Mouse (Mus musculus): ENCODE measurements around the gene Hist1h2ah.

GRCm38 (mm10) chr13:21999147-21999546 lies 36.2 kb downstream of the Hist1h2ah start:
- TF ChIP-seq CTCF (IDR thresholded peaks at IDR 0.05; ENCODE audit: low read depth) (no peak), EP300 (optimal IDR thresholded peaks at IDR 0.05) (no peak)
